Comparison of ENCODE assay signal across 20 mouse cellular contexts in genomic region chr2:170316774-170317173, GRCm38 (mm10).
DNase-seq lines count a peak whose midpoint lies in the region; ATAC-seq and TF ChIP-seq lines count a peak whose summit lies in the region.
"Had no signal": no experiment of that assay in that cellular context is flagged by ENCODE, and none has a peak within 500 bp of the region (broad histone marks: within the 10 kb centered on the region; RNA-seq: fewer than 3 reads in every experiment).

No protein-coding gene starts in this region.

- TF ChIP-seq RAD21 in CH12.LX (IDR thresholded peaks at IDR 0.05; ENCODE audit: low read depth, low read length): no peak

- no peaks in the 10 kb centered on the region for H3K36me3 ChIP-seq in heart, embryonic 11.5 days (ENCODE audit: control insufficient read depth, insufficient read depth, low read length)
- H3K36me3 ChIP-seq in CH12.LX (replicated peaks in 1 of 2; ENCODE audit: control insufficient read depth in 1 of 2, insufficient read depth in 1 of 2, low read length in 1 of 2): no peaks in the 10 kb centered on the region
- H3K36me3 ChIP-seq in splenic B cell, adult 2 months (ENCODE audit: control insufficient read depth, insufficient read depth, low read length, poor library complexity, severe bottlenecking): no peaks in the 10 kb centered on the region
- H3K36me3 ChIP-seq in hindbrain, embryonic 16.5 days (ENCODE audit: control insufficient read depth, insufficient read depth, low read length): no peaks in the 10 kb centered on the region
- H3K36me3 ChIP-seq: embryonic facial prominence, embryonic 10.5 days; embryonic facial prominence, embryonic 12.5 days; forebrain, embryonic 15.5 days had no signal

- no peak overlapping the region for H3K9ac ChIP-seq in heart, embryonic 11.5 days (ENCODE audit: low read depth, low read length)
- H3K9ac ChIP-seq in CH12.LX (ENCODE audit: insufficient read depth, low read depth): no peak overlapping the region
- H3K9ac ChIP-seq in hindbrain, embryonic 16.5 days (ENCODE audit: low read depth, low read length): no peak overlapping the region
- H3K9ac ChIP-seq: embryonic facial prominence, embryonic 12.5 days; forebrain, embryonic 13.5 days; forebrain, embryonic 15.5 days; forebrain, postnatal 0 days had no signal

- ATAC-seq in heart, embryonic 11.5 days (replicated peaks; ENCODE audit: insufficient number of reproducible peaks, low FRiP score, low TSS enrichment): no peak
- no peak for ATAC-seq in hindbrain, embryonic 16.5 days
- ATAC-seq: CD4-positive, CD25-positive, alpha-beta regulatory T cell, adult 4 months; forebrain, embryonic 13.5 days; forebrain, embryonic 15.5 days; forebrain, postnatal 0 days had no signal

- no peak for TF ChIP-seq POLR2A in CH12.LX (IDR thresholded peaks at IDR 0.05; ENCODE audit: low read depth, low read length)

- DNase-seq in heart, adult 11 months: peak; percentile 94
- no peak for DNase-seq in CH12.LX (ENCODE audit: extremely low read depth)
- peak; percentile 30 for DNase-seq in splenic B cell, adult 2 months (ENCODE audit: low read depth, low spot score)
- DNase-seq: adrenal gland, adult 8-10 months; adrenal gland, postnatal 14 days; adrenal gland, postnatal 36 days; B cell, adult 2 months; cerebellum, adult 11-12 months; cerebellum, adult 2 months; cerebellum, adult 9-10 months; cerebellum, postnatal 10 days; cerebellum, postnatal 25 days; forebrain, postnatal 0 days had no signal

- no peak overlapping the region for H3K27ac ChIP-seq in heart, embryonic 11.5 days (ENCODE audit: low read depth, low read length)
- peak overlapping the region; percentile 9; the same call in 1 of the 2 replicates for H3K27ac ChIP-seq in CH12.LX (ENCODE audit: insufficient read depth, low read depth)
- H3K27ac ChIP-seq in hindbrain, embryonic 16.5 days (ENCODE audit: low read depth, low read length): no peak overlapping the region
- H3K27ac ChIP-seq: embryonic facial prominence, embryonic 10.5 days; embryonic facial prominence, embryonic 12.5 days; forebrain, embryonic 13.5 days; forebrain, embryonic 15.5 days had no signal

- in situ Hi-C loops in CH12.LX (cut with MboI; ENCODE audit: low pct_ligation_motif_present, low pct_unique_long_range_greater_than_20kb, low sequenced_read_pairs): no loop called here

- no peak overlapping the region for H3K4me3 ChIP-seq in heart, embryonic 11.5 days (ENCODE audit: low read depth, low read length)
- H3K4me3 ChIP-seq in CH12.LX (replicated peaks in 1 of 3; ENCODE audit: low read depth in 2 of 3, low read length in 2 of 3, poor library complexity in 1 of 3): no peak overlapping the region
- H3K4me3 ChIP-seq in hindbrain, embryonic 16.5 days (ENCODE audit: low read length): no peak overlapping the region
- H3K4me3 ChIP-seq: embryonic facial prominence, embryonic 10.5 days; embryonic facial prominence, embryonic 12.5 days; forebrain, embryonic 13.5 days; forebrain, embryonic 15.5 days had no signal

- no peak overlapping the region for H3K4me2 ChIP-seq in heart, embryonic 11.5 days
- no peak overlapping the region for H3K4me2 ChIP-seq in CH12.LX (ENCODE audit: insufficient read depth, low read depth, poor library complexity, severe bottlenecking)
- H3K4me2 ChIP-seq in hindbrain, embryonic 16.5 days (ENCODE audit: low read length): no peak overlapping the region
- H3K4me2 ChIP-seq: embryonic facial prominence, embryonic 12.5 days; forebrain, embryonic 13.5 days; forebrain, embryonic 15.5 days had no signal

- H3K27me3 ChIP-seq in heart, embryonic 11.5 days (ENCODE audit: control insufficient read depth, insufficient read depth, low read length): no peaks in the 10 kb centered on the region
- no peaks in the 10 kb centered on the region for H3K27me3 ChIP-seq in CH12.LX (replicated peaks)
- no peaks in the 10 kb centered on the region for H3K27me3 ChIP-seq in splenic B cell, adult 2 months (ENCODE audit: control insufficient read depth, insufficient read depth, low read length, poor library complexity, severe bottlenecking)
- no peaks in the 10 kb centered on the region; the same call in 1 of the 2 replicates for H3K27me3 ChIP-seq in hindbrain, embryonic 16.5 days (replicated peaks; ENCODE audit: control insufficient read depth, insufficient read depth, low read length)
- H3K27me3 ChIP-seq: embryonic facial prominence, embryonic 12.5 days; forebrain, embryonic 15.5 days had no signal

- H3K79me2 ChIP-seq in CH12.LX (replicated peaks; ENCODE audit: control insufficient read depth, extremely low read depth, insufficient read depth, poor library complexity, severe bottlenecking): no peaks in the 10 kb centered on the region

- no peaks in the 10 kb centered on the region for H3K9me3 ChIP-seq in heart, embryonic 11.5 days (replicated peaks; ENCODE audit: control insufficient read depth, low read length)
- H3K9me3 ChIP-seq in CH12.LX (replicated peaks; ENCODE audit: low read length): peaks cover 9% of the 10 kb centered on the region
- no peaks in the 10 kb centered on the region for H3K9me3 ChIP-seq in hindbrain, embryonic 16.5 days (ENCODE audit: control insufficient read depth, low read length)
- H3K9me3 ChIP-seq: embryonic facial prominence, embryonic 10.5 days; embryonic facial prominence, embryonic 12.5 days; forebrain, embryonic 13.5 days; forebrain, embryonic 15.5 days had no signal

- dilution Hi-C loops in CH12.LX (cut with MboI; ENCODE audit: extremely low pct_ligation_motif_present, extremely low pct_unique_long_range_greater_than_20kb, low sequenced_read_pairs): no loop called here

- H3K4me1 ChIP-seq in heart, embryonic 11.5 days (ENCODE audit: control insufficient read depth, insufficient read depth, low read length): peaks cover 11% of the 10 kb centered on the region
- peaks cover 6 to 23% of the 10 kb centered on the region in 2 experiments for H3K4me1 ChIP-seq in CH12.LX (ENCODE audit: control insufficient read depth in 1 of 2, insufficient read depth in 2 of 2)
- H3K4me1 ChIP-seq in hindbrain, embryonic 16.5 days (ENCODE audit: control insufficient read depth, insufficient read depth, low read depth, low read length): peaks cover 7% of the 10 kb centered on the region

- TF ChIP-seq EP300 in CH12.LX (IDR thresholded peaks at IDR 0.05; ENCODE audit: low read length): no peak

- WGBS in heart, embryonic 11.5 days (ENCODE audit: insufficient replicate concordance): 86% methylated on average over 4 of the region's 4 CpGs
- WGBS in hindbrain, embryonic 16.5 days: 87% methylated on average over 4 of the region's 4 CpGs

- TF ChIP-seq CTCF in CH12.LX (conservative IDR thresholded peaks at IDR 0.05 in 1 of 2, IDR thresholded peaks at IDR 0.05 in 1 of 2; ENCODE audit: low read depth in 2 of 2, low read length in 2 of 2): no peak

TF ChIP-seq in CH12.LX, 34 proteins besides CTCF, POLR2A, EP300 and RAD21:
- TF ChIP-seq HCFC1 (IDR thresholded peaks at IDR 0.05; ENCODE audit: low read depth, low read length): no peak
- TF ChIP-seq BHLHE40 (IDR thresholded peaks at IDR 0.05; ENCODE audit: low read depth, low read length): no peak
- no peak for TF ChIP-seq ZKSCAN1 (IDR thresholded peaks at IDR 0.05; ENCODE audit: borderline replicate concordance, low read depth, low read length)
- no peak for TF ChIP-seq MEF2A (IDR thresholded peaks at IDR 0.05; ENCODE audit: borderline replicate concordance, low read depth, low read length)
- TF ChIP-seq MAZ (IDR thresholded peaks at IDR 0.05; ENCODE audit: low read depth, low read length): no peak
- no peak for TF ChIP-seq E2F4 (IDR thresholded peaks at IDR 0.05; ENCODE audit: insufficient replicate concordance, low read depth, low read length)
- TF ChIP-seq USF2 (conservative IDR thresholded peaks at IDR 0.05; ENCODE audit: low read depth, low read length): no peak
- TF ChIP-seq CHD2 (IDR thresholded peaks at IDR 0.05; ENCODE audit: low read length): no peak
- TF ChIP-seq ZC3H11A (IDR thresholded peaks at IDR 0.05; ENCODE audit: low read depth, low read length): no peak
- TF ChIP-seq NRF1 (IDR thresholded peaks at IDR 0.05; ENCODE audit: low read depth, low read length): no peak
- TF ChIP-seq ZMIZ1 (IDR thresholded peaks at IDR 0.05; ENCODE audit: low read depth, low read length): no peak
- no peak for TF ChIP-seq MXI1 (IDR thresholded peaks at IDR 0.05; ENCODE audit: low read depth, low read length)
- no peak for TF ChIP-seq UBTF (IDR thresholded peaks at IDR 0.05; ENCODE audit: low read depth, low read length)
- TF ChIP-seq POLR2AphosphoS2 (IDR thresholded peaks at IDR 0.05; ENCODE audit: low read depth, low read length): no peak
- TF ChIP-seq KAT2A (IDR thresholded peaks at IDR 0.05; ENCODE audit: insufficient replicate concordance, low read length): no peak
- no peak for TF ChIP-seq MYC (IDR thresholded peaks at IDR 0.05; ENCODE audit: low read depth, low read length)
- no peak for TF ChIP-seq ELF1 (IDR thresholded peaks at IDR 0.05; ENCODE audit: low read depth, low read length)
